Mouse (Mus musculus): ENCODE measurements around the gene Fam241b. TPM values are rescaled to one million over a fixed set of nuclear protein-coding genes. Genes with fewer than 3 reads are reported as not detected.

Gene Fam241b
- polyA plus RNA-seq (2017; shearing (Covaris generic)) = 10.4 TPM

DNA sequence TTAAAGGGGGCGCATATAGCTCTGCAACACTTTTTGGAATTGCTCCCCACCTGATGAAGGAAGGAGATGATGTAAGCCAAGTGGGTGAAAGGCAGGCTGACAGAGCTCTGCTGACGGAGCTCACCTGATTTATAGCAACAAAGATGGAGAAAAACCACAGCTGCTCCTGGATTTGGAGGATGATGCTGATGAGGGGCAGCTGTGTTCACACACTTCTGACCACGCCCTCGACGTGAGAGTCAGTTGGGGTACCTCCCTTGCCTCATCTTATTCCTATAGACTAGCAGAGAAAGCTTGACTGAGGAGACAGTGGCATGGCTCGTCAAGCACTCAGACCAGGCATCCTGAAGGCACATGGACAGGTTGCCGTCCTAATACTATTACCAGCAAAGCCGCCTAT is at the start of gene Fam241b:
TSS of gene Fam241b (minus strand) at position 101 of the 400 bp plus-strand sequence.

DNA sequence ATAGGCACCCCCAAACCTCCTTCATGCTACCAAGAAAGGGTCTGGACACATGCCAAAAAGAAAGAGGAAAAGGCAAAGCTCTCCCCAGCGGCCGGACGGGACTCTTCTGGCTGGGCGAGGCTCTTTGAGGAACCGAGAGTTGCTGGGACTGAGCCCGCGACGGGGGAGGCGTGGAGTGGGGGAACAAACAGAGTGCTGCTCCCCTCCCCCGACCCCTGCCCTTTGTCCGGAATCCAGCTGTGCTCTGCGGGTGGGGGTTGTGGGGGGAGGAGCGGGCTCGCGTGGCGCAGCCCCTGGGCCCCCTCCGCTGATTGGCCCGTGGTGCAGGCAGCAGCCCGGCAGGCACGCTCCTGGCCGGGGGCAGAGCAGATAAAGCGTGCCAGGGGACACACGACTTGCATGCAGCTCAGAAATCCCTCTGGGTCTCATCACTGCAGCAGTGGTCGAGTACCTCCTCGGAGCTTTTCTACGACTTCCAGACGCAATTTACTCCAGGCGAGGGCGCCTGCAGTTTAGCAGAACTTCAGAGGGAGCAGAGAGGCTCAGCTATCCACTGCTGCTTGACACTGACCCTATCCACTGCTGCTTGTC is 10.9 kb downstream of the Fam241b start, which contains the start of gene Neurog3:
TSS of gene Neurog3 (plus strand) at position 400 of the 591 bp plus-strand sequence.

Other genes starting within 250 kb of the Fam241b start
- gene Col13a1, start 164.8 kb downstream of the Fam241b start, polyA plus RNA-seq (2017; shearing (Covaris generic)) = not detected
- not detected for gene Neurog3, start 10.8 kb downstream of the Fam241b start, polyA plus RNA-seq (2017; shearing (Covaris generic))
- gene Tspan15, start 87.3 kb upstream of the Fam241b start, polyA plus RNA-seq (2017; shearing (Covaris generic)) = 0.42 TPM
- gene Tacr2, start 108.5 kb upstream of the Fam241b start, polyA plus RNA-seq (2017; shearing (Covaris generic)) = not detected
- 172 TPM for gene Hk1, start 236.0 kb upstream of the Fam241b start, polyA plus RNA-seq (2017; shearing (Covaris generic))